Mouse (Mus musculus): ENCODE data around the gene Olfr1192-ps1.

GRCm38 (mm10) chr2:88648209-88648608, at the start of gene Olfr1192-ps1:
- no peak for TF ChIP-seq CTCF (IDR thresholded peaks at IDR 0.05; ENCODE audit: low read depth, low read length)
- no peak for TF ChIP-seq POLR2A (IDR thresholded peaks at IDR 0.05; ENCODE audit: extremely low read depth, insufficient read depth, low read length)
